Mouse (Mus musculus) CD4-positive helper T cell, adult 2 months (primary cell): ENCODE measurements around the gene Kcnd1.

ENCODE experiments used
- DNase-seq: peaks from one replicate; pipeline ENCODE4 v3.0.0-alpha.2; 2012; ENCODE audit warnings: low read depth, missing footprints, low spot score

The Kcnd1 gene

GRCm38 (mm10) chrX:7854578-7854977 lies 32.5 kb downstream of the Kcnd1 start:
- peak; percentile 64 for DNase-seq

GRCm38 (mm10) chrX:7859191-7859753 lies 37.2 kb downstream of the Kcnd1 start:
- no peak for DNase-seq

GRCm38 (mm10) chrX:7863181-7863580 lies 41.1 kb downstream of the Kcnd1 start:
- no peak for DNase-seq

- no peak for DNase-seq
Measured at GRCm38 (mm10) chrX:7864551-7864950, 42.5 kb downstream of the Kcnd1 start.

- DNase-seq = peak; percentile 86
Measured at GRCm38 (mm10) chrX:7865343-7865742, 43.3 kb downstream of the Kcnd1 start.

GRCm38 (mm10) chrX:7865786-7866185 lies 43.7 kb downstream of the Kcnd1 start:
- peak; percentile 58 for DNase-seq

- DNase-seq = no peak
Measured at GRCm38 (mm10) chrX:7867141-7867540, 45.1 kb downstream of the Kcnd1 start.

GRCm38 (mm10) chrX:7868506-7868905 lies 46.4 kb downstream of the Kcnd1 start:
- DNase-seq = no peak

GRCm38 (mm10) chrX:7869826-7870225 lies 47.7 kb downstream of the Kcnd1 start:
- no peak for DNase-seq

GRCm38 (mm10) chrX:7878007-7878419 lies 55.9 kb downstream of the Kcnd1 start, which contains the start of gene Pim2:
Gene Pim2, plus strand, starts transcription at chrX:7878262.
- DNase-seq = peak; percentile 95

GRCm38 (mm10) chrX:7878495-7878894 lies 56.4 kb downstream of the Kcnd1 start:
- peak; percentile 61 for DNase-seq

- peak; percentile 83 for DNase-seq
Measured at GRCm38 (mm10) chrX:7879819-7880218, 57.7 kb downstream of the Kcnd1 start.

GRCm38 (mm10) chrX:7883841-7884567 lies 61.9 kb downstream of the Kcnd1 start, which contains the start of gene Slc35a2:
Gene Slc35a2, plus strand, starts transcription at chrX:7884028.
- DNase-seq = peak; percentile 81
